31 mouse cellular contexts compared by ENCODE assay signal in the genomic region with DNA sequence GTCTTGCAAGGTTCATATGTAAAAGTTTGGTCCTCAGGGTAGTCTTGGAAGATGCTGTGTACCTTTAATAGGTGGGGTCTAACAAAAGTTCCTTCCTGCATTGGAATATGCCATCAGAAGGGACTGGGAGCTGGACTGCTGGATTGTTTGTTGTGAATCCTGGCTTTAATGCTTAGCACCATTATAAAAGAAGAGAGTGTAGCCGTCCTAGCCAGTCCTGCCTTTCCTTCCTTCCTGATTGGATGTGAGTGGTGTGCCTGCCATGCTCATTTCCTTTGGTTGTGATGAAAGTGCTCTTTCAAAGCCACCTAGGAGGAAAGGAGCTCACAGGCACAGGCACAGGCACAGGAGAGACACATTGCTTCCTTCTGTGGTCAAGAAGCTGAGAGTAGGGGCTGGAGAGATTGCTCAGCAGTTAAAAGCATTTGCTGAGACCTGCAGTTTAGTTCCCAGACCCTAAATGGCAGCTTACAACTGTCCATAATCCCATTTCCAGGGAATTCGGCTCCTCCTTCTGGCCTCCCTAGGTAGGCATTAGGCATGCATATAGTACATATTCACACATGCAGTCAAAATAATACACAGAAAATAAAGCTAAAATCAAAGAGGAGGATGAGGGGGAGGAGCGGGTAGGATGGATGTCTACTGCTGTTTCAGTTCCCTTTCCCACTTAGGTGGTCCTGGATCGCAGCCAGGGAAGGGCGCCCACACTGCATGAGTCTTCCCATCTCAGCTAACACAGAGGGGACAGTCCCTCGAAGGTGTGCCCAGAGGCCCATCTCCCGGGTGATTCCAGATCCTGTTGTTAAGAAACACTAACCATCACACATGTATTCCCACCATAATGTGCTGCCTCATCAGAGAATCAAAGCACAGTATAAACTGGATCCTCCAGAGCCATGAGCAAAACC. TPM values are rescaled to one million over a fixed set of nuclear protein-coding genes. Genes with fewer than 3 reads are reported as not detected.
A peak's percentile ranks its signal among the peaks of the same experiment; 100 is the strongest.
DNase-seq lines count a peak whose midpoint lies in the region; ATAC-seq and TF ChIP-seq lines count a peak whose summit lies in the region.
"Had no signal": no experiment of that assay in that cellular context is flagged by ENCODE, and none has a peak within 500 bp of the region (broad histone marks: within the 10 kb centered on the region; RNA-seq: fewer than 3 reads in every experiment).

No protein-coding gene starts in this region.

- no peaks in the 10 kb centered on the region for H3K27me3 ChIP-seq in heart, adult 2 months (ENCODE audit: control insufficient read depth, insufficient read depth, low read length)
- H3K27me3 ChIP-seq in lung, embryonic 15.5 days, result no peaks in the 10 kb centered on the region
- no peaks in the 10 kb centered on the region for H3K27me3 ChIP-seq in limb, embryonic 10.5 days (ENCODE audit: low read depth, poor library complexity, severe bottlenecking)
- H3K27me3 ChIP-seq in hindbrain, embryonic 12.5 days, result no peaks in the 10 kb centered on the region
- H3K27me3 ChIP-seq: CH12.LX; embryonic facial prominence, embryonic 13.5 days; forebrain, embryonic 12.5 days; heart, embryonic 12.5 days; limb, embryonic 13.5 days; liver, embryonic 12.5 days; midbrain, embryonic 15.5 days; Patski; stomach, embryonic 15.5 days had no signal

- no peak for ATAC-seq in lung, embryonic 15.5 days (ENCODE audit: borderline replicate concordance, extremely low read depth, low FRiP score, low TSS enrichment)
- ATAC-seq in hindbrain, embryonic 12.5 days (ENCODE audit: low FRiP score), result no peak
- ATAC-seq: inflammation-experienced regulatory T-cells, adult 6 months; liver, embryonic 12.5 days; lung, postnatal 0 days; midbrain, embryonic 15.5 days; Patski had no signal

- peak overlapping the region; percentile 24 for H3K27ac ChIP-seq in heart, adult 2 months
- 0 out of 2 replicates have a peak overlapping the region, but pooled peaks have one; percentile 6 for H3K27ac ChIP-seq in lung, embryonic 15.5 days
- 0 out of 2 replicates have a peak overlapping the region, but pooled peaks have one; percentile 30 for H3K27ac ChIP-seq in brown adipose tissue, adult 24 weeks (replicated peaks; ENCODE audit: low read depth, low read length)
- 0 out of 2 replicates have a peak overlapping the region, but pooled peaks have one; percentile 14 for H3K27ac ChIP-seq in limb, embryonic 10.5 days
- H3K27ac ChIP-seq in hindbrain, embryonic 12.5 days, result no peak overlapping the region
- H3K27ac ChIP-seq: embryonic facial prominence, embryonic 13.5 days; forebrain, embryonic 12.5 days; hindbrain, embryonic 14.5 days; layer of hippocampus, adult 2 months; limb, embryonic 13.5 days; liver, embryonic 12.5 days; midbrain, embryonic 15.5 days; stomach, embryonic 15.5 days had no signal

- peaks cover 5% of the 10 kb centered on the region for H3K36me3 ChIP-seq in heart, adult 2 months (ENCODE audit: control insufficient read depth, insufficient read depth, low read length)
- H3K36me3 ChIP-seq in lung, embryonic 15.5 days, result no peaks in the 10 kb centered on the region
- peaks cover 35% of the 10 kb centered on the region for H3K36me3 ChIP-seq in limb, embryonic 10.5 days
- no peaks in the 10 kb centered on the region for H3K36me3 ChIP-seq in hindbrain, embryonic 12.5 days
- H3K36me3 ChIP-seq: forebrain, embryonic 12.5 days; midbrain, embryonic 15.5 days; stomach, embryonic 15.5 days had no signal

- H3K9me3 ChIP-seq in lung, embryonic 15.5 days, result no peaks in the 10 kb centered on the region
- no peaks in the 10 kb centered on the region for H3K9me3 ChIP-seq in limb, embryonic 10.5 days (replicated peaks)
- no peaks in the 10 kb centered on the region for H3K9me3 ChIP-seq in hindbrain, embryonic 12.5 days (replicated peaks)
- H3K9me3 ChIP-seq: embryonic facial prominence, embryonic 13.5 days; forebrain, embryonic 12.5 days; G1E; heart, embryonic 12.5 days; limb, embryonic 13.5 days; liver, embryonic 12.5 days; midbrain, embryonic 15.5 days; stomach, embryonic 15.5 days had no signal

- no peak for DNase-seq in heart, adult 2 months
- no peak for DNase-seq in heart, postnatal 14 days
- DNase-seq in lung, adult 2 months, result no peak
- DNase-seq in limb, embryonic 10.5 days (ENCODE audit: low spot score), result no peak
- DNase-seq: adrenal gland, postnatal 36 days; B cell, adult 2 months; cerebellum, adult 11-12 months; cerebellum, postnatal 10 days; kidney, adult 18-20 months; kidney, postnatal 25 days; layer of hippocampus, postnatal 36 days; thymus, postnatal 25 days had no signal

- no peak overlapping the region for H3K4me2 ChIP-seq in lung, embryonic 15.5 days
- no peak overlapping the region for H3K4me2 ChIP-seq in hindbrain, embryonic 12.5 days (replicated peaks)
- H3K4me2 ChIP-seq: embryonic facial prominence, embryonic 13.5 days; forebrain, embryonic 12.5 days; heart, embryonic 12.5 days; hindbrain, embryonic 14.5 days; limb, embryonic 13.5 days; liver, embryonic 12.5 days; midbrain, embryonic 15.5 days; stomach, embryonic 15.5 days had no signal

- WGBS in heart, adult 2 months, result 60% methylated on average over 7 of the region's 7 CpGs
- 71% methylated on average over 7 of the region's 7 CpGs for WGBS in lung, embryonic 15.5 days
- WGBS in lung, adult 2 months, result 61% methylated on average over 7 of the region's 7 CpGs
- 86% methylated on average over 7 of the region's 7 CpGs for WGBS in limb, embryonic 10.5 days
- WGBS in hindbrain, embryonic 12.5 days, result 76% methylated on average over 7 of the region's 7 CpGs

- intact Hi-C loops in heart, adult 2 months (cut with DNase I), result no loop called here
- intact Hi-C loops in heart, postnatal 14 days (cut with DNase I), result no loop called here

- TF ChIP-seq POLR2A in heart, adult 2 months (IDR thresholded peaks at IDR 0.05; ENCODE audit: insufficient read depth, low read depth, low read length), result no peak
- no peak for TF ChIP-seq POLR2A in lung, adult 2 months (IDR thresholded peaks at IDR 0.05; ENCODE audit: borderline replicate concordance, extremely low read depth, low read depth, low read length)

- no peak overlapping the region for H3K4me3 ChIP-seq in heart, adult 2 months
- no peak overlapping the region for H3K4me3 ChIP-seq in lung, embryonic 15.5 days
- H3K4me3 ChIP-seq in lung, adult 2 months (replicated peaks; ENCODE audit: extremely low read depth, low read depth, low read length), result no peak overlapping the region
- no peak overlapping the region for H3K4me3 ChIP-seq in brown adipose tissue, adult 24 weeks (ENCODE audit: insufficient read depth, low read depth, low read length)
- no peak overlapping the region for H3K4me3 ChIP-seq in limb, embryonic 10.5 days
- no peak overlapping the region for H3K4me3 ChIP-seq in hindbrain, embryonic 12.5 days
- H3K4me3 ChIP-seq: embryonic facial prominence, embryonic 13.5 days; erythroblast, embryonic 14.5 days; forebrain, embryonic 12.5 days; heart, embryonic 12.5 days; layer of hippocampus, adult 2 months; limb, embryonic 13.5 days; liver, embryonic 12.5 days; midbrain, embryonic 15.5 days; myocyte; stomach, embryonic 15.5 days had no signal

- no peak for TF ChIP-seq CTCF in heart, adult 2 months (IDR thresholded peaks at IDR 0.05)
- TF ChIP-seq CTCF in lung, adult 2 months (IDR thresholded peaks at IDR 0.05; ENCODE audit: insufficient read depth, low read length), result no peak

- H3K9ac ChIP-seq in heart, adult 2 months (ENCODE audit: low read depth, low read length), result no peak overlapping the region
- no peak overlapping the region for H3K9ac ChIP-seq in lung, embryonic 15.5 days
- no peak overlapping the region for H3K9ac ChIP-seq in hindbrain, embryonic 12.5 days
- H3K9ac ChIP-seq: embryonic facial prominence, embryonic 13.5 days; forebrain, embryonic 12.5 days; heart, embryonic 12.5 days; hindbrain, embryonic 14.5 days; limb, embryonic 13.5 days; liver, embryonic 12.5 days; midbrain, embryonic 15.5 days; stomach, embryonic 15.5 days had no signal

- peaks cover 14% of the 10 kb centered on the region for H3K4me1 ChIP-seq in heart, adult 2 months (ENCODE audit: control insufficient read depth, insufficient read depth, low read length)
- no peaks in the 10 kb centered on the region for H3K4me1 ChIP-seq in lung, embryonic 15.5 days
- H3K4me1 ChIP-seq in lung, adult 2 months (ENCODE audit: control insufficient read depth, insufficient read depth, low read length), result peaks cover 5% of the 10 kb centered on the region
- peaks cover 14% of the 10 kb centered on the region for H3K4me1 ChIP-seq in brown adipose tissue, adult 24 weeks (ENCODE audit: control insufficient read depth, insufficient read depth, insufficient read length, low read length)
- peaks cover 16% of the 10 kb centered on the region for H3K4me1 ChIP-seq in limb, embryonic 10.5 days
- H3K4me1 ChIP-seq in hindbrain, embryonic 12.5 days, result 0 out of 2 replicates have a peak, but pooled peaks cover 4% of the 10 kb centered on the region
- H3K4me1 ChIP-seq: liver, embryonic 12.5 days; stomach, embryonic 15.5 days had no signal

- no peak for TF ChIP-seq EP300 in heart, adult 2 months (IDR thresholded peaks at IDR 0.05; ENCODE audit: insufficient read depth, low read depth, low read length)

- H3K79me2 ChIP-seq in heart, adult 2 months (replicated peaks; ENCODE audit: control insufficient read depth, insufficient read depth, low read length), result no peaks in the 10 kb centered on the region

RNA-seq across cellular contexts. Expression of a gene that starts 43.6 kb away (rescaled TPM):
- total RNA-seq in heart, adult 2 months (2021), result 10 to 100 TPM; 40.8 to 48.0 TPM
- 39.3 and 41.7 TPM in 2 replicates for polyA plus RNA-seq in heart, adult 2 months (2012; rRNA removed)
- total RNA-seq in heart, postnatal 14 days (2021), result 10 to 100 TPM; 37.2 to 42.8 TPM
- polyA plus RNA-seq in lung, embryonic 15.5 days (2015; fragmentation: Nextera tagmentation; extraction: Ambion mirVana), result 62.2 and 62.3 TPM in 2 replicates
- 7.4 and 9.5 TPM in 2 replicates for polyA plus RNA-seq in lung, adult 2 months (2012; rRNA removed)
- 58.4 and 61.0 TPM in 2 replicates for polyA plus RNA-seq in brown adipose tissue, adult 24 weeks (2012; ENCODE audit: insufficient read depth, insufficient read length, missing spikeins)
- polyA plus RNA-seq in limb, embryonic 10.5 days (2016; fragmentation: Nextera tagmentation; extraction: Ambion mirVana), result 85.4 and 97.4 TPM in 2 replicates
- 45.9 and 46.8 TPM in 2 replicates for polyA plus RNA-seq in hindbrain, embryonic 12.5 days (2016; fragmentation: Nextera tagmentation; extraction: Ambion mirVana)

RNA-seq across cellular contexts. Expression of a gene that starts 43.7 kb away (rescaled TPM):
- 10 to 100 TPM; 49.6 to 51.2 TPM for total RNA-seq in heart, adult 2 months (2021)
- 35.0 and 44.9 TPM in 2 replicates for polyA plus RNA-seq in heart, adult 2 months (2012; rRNA removed)
- 10 to 100 TPM; 41.4 to 43.1 TPM for total RNA-seq in heart, postnatal 14 days (2021)
- 45.3 and 45.4 TPM in 2 replicates for polyA plus RNA-seq in lung, embryonic 15.5 days (2015; fragmentation: Nextera tagmentation; extraction: Ambion mirVana)
- polyA plus RNA-seq in lung, adult 2 months (2012; rRNA removed), result 9.3 and 10.8 TPM in 2 replicates
- polyA plus RNA-seq in brown adipose tissue, adult 24 weeks (2012; ENCODE audit: insufficient read depth, insufficient read length, missing spikeins), result 39.8 and 48.7 TPM in 2 replicates
- 57.3 and 59.1 TPM in 2 replicates for polyA plus RNA-seq in limb, embryonic 10.5 days (2016; fragmentation: Nextera tagmentation; extraction: Ambion mirVana)
- polyA plus RNA-seq in hindbrain, embryonic 12.5 days (2016; fragmentation: Nextera tagmentation; extraction: Ambion mirVana), result 45.3 and 46.2 TPM in 2 replicates
